Mouse (Mus musculus): ENCODE data around the gene Camsap3. TPM values are rescaled to one million over a fixed set of nuclear protein-coding genes. Genes with fewer than 3 reads are reported as not detected.
A peak's percentile ranks its signal among the peaks of the same experiment; 100 is the strongest.
"Not testable (repeated sequence)": the region's sequence is repeated elsewhere in the genome, so short reads cannot be mapped to it uniquely, and the experiment has no call there.

The Camsap3 gene
- polyA plus RNA-seq, 1 experiment from 2014 or later: 6.5 TPM

GRCm38 (mm10) chr8:3579390-3580364 lies 7.4 kb upstream of the Camsap3 start:
- no peaks in the 10 kb centered on the region for H3K4me1 ChIP-seq (ENCODE audit: insufficient read depth, low read depth, low read length)
- H3K27ac ChIP-seq (ENCODE audit: low read length): no peak overlapping the region
- H3K4me3 ChIP-seq (ENCODE audit: low read depth, low read length): no peak overlapping the region
- DNase-seq (ENCODE audit: low spot score) (no peak), ATAC-seq (no peak)
- no peaks in the 10 kb centered on the region for H3K36me3 ChIP-seq (ENCODE audit: insufficient read depth, low read length)
- H3K27me3 ChIP-seq (replicated peaks; ENCODE audit: insufficient read depth, low read length): no peaks in the 10 kb centered on the region
- H3K4me2 ChIP-seq (replicated peaks; ENCODE audit: low read depth, low read length): no peak overlapping the region
- no peaks in the 10 kb centered on the region for H3K9me3 ChIP-seq (ENCODE audit: low read length)
- H3K9ac ChIP-seq (replicated peaks; ENCODE audit: low read depth): no peak overlapping the region
- TF ChIP-seq CTCF (IDR thresholded peaks at IDR 0.05) (no peak), EP300 (IDR thresholded peaks at IDR 0.05) (no peak)
- 58% methylated on average over 9 of the region's 9 CpGs for WGBS

GRCm38 (mm10) chr8:3581961-3582360 lies 5.1 kb upstream of the Camsap3 start:
- H3K27me3 ChIP-seq (replicated peaks; ENCODE audit: insufficient read depth, low read length); H3K27ac ChIP-seq (ENCODE audit: low read length); DNase-seq (ENCODE audit: low spot score); H3K4me1 ChIP-seq (ENCODE audit: insufficient read depth, low read depth, low read length); H3K9me3 ChIP-seq (ENCODE audit: low read length); H3K9ac ChIP-seq (replicated peaks; ENCODE audit: low read depth); H3K4me2 ChIP-seq (replicated peaks; ENCODE audit: low read depth, low read length); ATAC-seq; H3K36me3 ChIP-seq (ENCODE audit: insufficient read depth, low read length); H3K4me3 ChIP-seq (ENCODE audit: low read depth, low read length): not testable (repeated sequence)
- WGBS: 90% methylated on average over 1 of the region's 3 CpGs

- DNase-seq (ENCODE audit: low spot score) (no peak), ATAC-seq (no peak)
- Histone ChIP-seq H3K36me3 (ENCODE audit: insufficient read depth, low read length) (no peaks in the 10 kb centered on the region), H3K27ac (ENCODE audit: low read length) (no peak overlapping the region), H3K4me1 (ENCODE audit: insufficient read depth, low read depth, low read length) (no peaks in the 10 kb centered on the region), H3K9me3 (ENCODE audit: low read length) (no peaks in the 10 kb centered on the region), H3K9ac (replicated peaks; ENCODE audit: low read depth) (no peak overlapping the region), H3K4me2 (replicated peaks; ENCODE audit: low read depth, low read length) (no peak overlapping the region), H3K4me3 (ENCODE audit: low read depth, low read length) (no peak overlapping the region), H3K27me3 (replicated peaks; ENCODE audit: insufficient read depth, low read length) (peaks cover 5% of the 10 kb centered on the region; the same call in 1 of the 2 replicates)
- TF ChIP-seq EP300 (IDR thresholded peaks at IDR 0.05) (no peak), CTCF (IDR thresholded peaks at IDR 0.05) (no peak)
- 76% methylated on average over 2 of the region's 2 CpGs for WGBS
Observed at GRCm38 (mm10) chr8:3586452-3586851, 641 bp upstream of the Camsap3 start.

GRCm38 (mm10) chr8:3587391-3588257 lies 531 bp downstream of the Camsap3 start:
- 2% methylated on average over 75 of the region's 77 CpGs for WGBS
- ATAC-seq (peak; percentile 90), DNase-seq (ENCODE audit: low spot score) (peak; percentile 78)
- peak overlapping the region; percentile 77 for H3K27ac ChIP-seq (ENCODE audit: low read length)
- peak overlapping the region; percentile 62 for H3K4me3 ChIP-seq (ENCODE audit: low read depth, low read length)
- peak overlapping the region; percentile 85 for H3K4me2 ChIP-seq (replicated peaks; ENCODE audit: low read depth, low read length)
- H3K9me3 ChIP-seq (ENCODE audit: low read length): no peaks in the 10 kb centered on the region
- H3K9ac ChIP-seq (replicated peaks; ENCODE audit: low read depth): peak overlapping the region; percentile 51
- H3K4me1 ChIP-seq (ENCODE audit: insufficient read depth, low read depth, low read length): no peaks in the 10 kb centered on the region
- H3K27me3 ChIP-seq (replicated peaks; ENCODE audit: insufficient read depth, low read length): peaks cover 5% of the 10 kb centered on the region; the same call in 1 of the 2 replicates
- TF ChIP-seq CTCF (IDR thresholded peaks at IDR 0.05) (no peak), EP300 (IDR thresholded peaks at IDR 0.05) (no peak)
- H3K36me3 ChIP-seq (ENCODE audit: insufficient read depth, low read length): no peaks in the 10 kb centered on the region

- ATAC-seq: peak; percentile 27
- no peak for TF ChIP-seq CTCF (IDR thresholded peaks at IDR 0.05)
- no peak for TF ChIP-seq EP300 (IDR thresholded peaks at IDR 0.05)
- DNase-seq (ENCODE audit: low spot score): no peak
- 5% methylated on average over 11 of the region's 11 CpGs for WGBS
- Histone ChIP-seq H3K9ac (replicated peaks; ENCODE audit: low read depth) (peak overlapping the region; percentile 51), H3K4me1 (ENCODE audit: insufficient read depth, low read depth, low read length) (no peaks in the 10 kb centered on the region), H3K36me3 (ENCODE audit: insufficient read depth, low read length) (no peaks in the 10 kb centered on the region), H3K27ac (ENCODE audit: low read length) (peak overlapping the region; percentile 77; the same call in 1 of the 2 replicates), H3K4me3 (ENCODE audit: low read depth, low read length) (peak overlapping the region; percentile 62), H3K27me3 (replicated peaks; ENCODE audit: insufficient read depth, low read length) (peaks cover 5% of the 10 kb centered on the region; the same call in 1 of the 2 replicates), H3K4me2 (replicated peaks; ENCODE audit: low read depth, low read length) (peak overlapping the region; percentile 85), H3K9me3 (ENCODE audit: low read length) (no peaks in the 10 kb centered on the region)
Observed at GRCm38 (mm10) chr8:3588258-3588633, 1.2 kb downstream of the Camsap3 start.

GRCm38 (mm10) chr8:3593470-3593869 lies 6.4 kb downstream of the Camsap3 start:
- 58% methylated on average over 3 of the region's 3 CpGs for WGBS

More at GRCm38 (mm10) chr8:3593470-3593869, 6.4 kb downstream of the Camsap3 start:
- H3K27ac ChIP-seq (ENCODE audit: low read length): 0 out of 2 replicates have a peak overlapping the region, but pooled peaks have one; percentile 21
- H3K9ac ChIP-seq (replicated peaks; ENCODE audit: low read depth): no peak overlapping the region
- H3K9me3 ChIP-seq (ENCODE audit: low read length): no peaks in the 10 kb centered on the region
- no peaks in the 10 kb centered on the region for H3K36me3 ChIP-seq (ENCODE audit: insufficient read depth, low read length)
- no peak for ATAC-seq
- no peak for DNase-seq (ENCODE audit: low spot score)
- no peak overlapping the region for H3K4me3 ChIP-seq (ENCODE audit: low read depth, low read length)
- H3K4me1 ChIP-seq (ENCODE audit: insufficient read depth, low read depth, low read length): no peaks in the 10 kb centered on the region
- no peaks in the 10 kb centered on the region for H3K27me3 ChIP-seq (replicated peaks; ENCODE audit: insufficient read depth, low read length)
- TF ChIP-seq EP300 (IDR thresholded peaks at IDR 0.05) (no peak), CTCF (IDR thresholded peaks at IDR 0.05) (no peak)
- H3K4me2 ChIP-seq (replicated peaks; ENCODE audit: low read depth, low read length): no peak overlapping the region

Measured in lung, postnatal 0 days (tissue).